Mouse (Mus musculus) A20 (cell line): Measurements from ENCODE around the gene Olfr1261.

ENCODE experiments used
- DNase-seq: peaks from one replicate; pipeline ENCODE4 v3.0.0-alpha.2; 2011; ENCODE audit warnings: low read depth, low spot score

Olfr1261 gene

GRCm38 (mm10) chr2:89990921-89991320 is at the start of gene Olfr1261:
TSS of gene Olfr1261 (plus strand) at chr2:89991221.
- no peak for DNase-seq

- no peak for DNase-seq
These were observed 42.5 kb upstream of the Olfr1261 start, which contains the start of gene Olfr1259 for GRCm38 (mm10) chr2:89948564-89948963. TSS of gene Olfr1259 (minus strand) at chr2:89948664.

- DNase-seq, result no peak
These were observed 16.8 kb upstream of the Olfr1261 start, which contains the start of gene Olfr1260 for GRCm38 (mm10) chr2:89974184-89974583. TSS of gene Olfr1260 (plus strand) at chr2:89974340.

GRCm38 (mm10) chr2:89977709-89978108 is 13.3 kb upstream of the Olfr1261 start:
- DNase-seq, result no peak

- no peak for DNase-seq
These were observed 8.8 kb downstream of the Olfr1261 start, which contains the start of gene Olfr1262 for GRCm38 (mm10) chr2:89999845-90000244. TSS of gene Olfr1262 (plus strand) at chr2:90000145.

GRCm38 (mm10) chr2:90011831-90012230 is 20.8 kb downstream of the Olfr1261 start, which contains the start of gene Olfr1263:
TSS of gene Olfr1263 (plus strand) at chr2:90012131.
- no peak for DNase-seq

GRCm38 (mm10) chr2:90025477-90025876 is 34.5 kb downstream of the Olfr1261 start, which contains the start of gene Olfr1264:
TSS of gene Olfr1264 (minus strand) at chr2:90025577.
- DNase-seq, result no peak

GRCm38 (mm10) chr2:90035037-90035436 is 44.0 kb downstream of the Olfr1261 start, which contains the start of gene Olfr1265:
TSS of gene Olfr1265 (plus strand) at chr2:90035337.
- DNase-seq, result no peak
